Mouse (Mus musculus): ENCODE data around the gene Calcoco1.

DNA sequence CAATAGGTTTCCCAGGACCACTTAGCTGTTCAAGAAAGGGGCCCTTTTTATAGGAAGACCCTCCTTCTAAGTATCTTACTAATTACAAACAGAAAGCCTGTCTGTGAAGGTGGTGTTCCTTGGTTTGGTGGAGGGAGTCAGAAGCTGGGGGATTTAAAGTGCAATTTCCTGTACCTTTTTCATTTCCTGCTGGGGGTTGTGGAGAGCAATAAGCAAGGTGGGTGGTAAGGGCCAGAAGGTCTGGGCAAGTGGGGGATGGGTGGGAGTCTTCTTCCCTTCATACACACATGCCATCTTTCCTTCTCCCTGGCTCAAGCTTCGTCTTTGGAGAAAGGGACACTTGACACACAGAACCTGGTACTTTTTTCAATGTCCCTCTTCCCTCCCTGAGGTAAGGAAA is 30.2 kb upstream of the Calcoco1 start:
- TF ChIP-seq CTCF (IDR thresholded peaks at IDR 0.05; ENCODE audit: borderline replicate concordance, insufficient read depth, low read depth, low read length) (no peak), POLR2A (IDR thresholded peaks at IDR 0.05; ENCODE audit: borderline replicate concordance, insufficient read depth, low read length) (no peak)

Data from cerebellum, adult 2 months (tissue).